Mouse (Mus musculus) forebrain, embryonic 16.5 days (tissue): Measurements from ENCODE around the gene Hrh1. TPM values are rescaled to one million over a fixed set of nuclear protein-coding genes. Genes with fewer than 3 reads are reported as not detected.
"Not testable (repeated sequence)": the region's sequence is repeated elsewhere in the genome, so short reads cannot be mapped to it uniquely, and the experiment has no call there.

Experiments
- ATAC-seq: fragments of 200-750 bp; cut with Nextera tagmentation; 2 replicates; pipeline ENCODE4 v1.8.0; 2017; ENCODE audit warnings: mild to moderate bottlenecking, moderate library complexity
- H3K27ac ChIP-seq: fragments of 300-500 bp; sonication (generic); 2 replicates; pipeline ENCODE4 v1.5.1; 2014; ENCODE audit warnings: low read length, control low read depth
- H3K27me3 ChIP-seq: fragments of 300-500 bp; sonication (generic); replicated peaks from 2 replicates; pipeline ENCODE4 v1.6.1; 2014; ENCODE audit warnings: low read length; ENCODE audit not compliant: control insufficient read depth, insufficient read depth
- H3K36me3 ChIP-seq: fragments of 300-500 bp; sonication (generic); 2 replicates; pipeline ENCODE4 v1.6.1; 2014; ENCODE audit not compliant: control insufficient read depth, insufficient read depth
- H3K4me1 ChIP-seq: fragments of 300-500 bp; sonication (generic); replicated peaks from 2 replicates; pipeline ENCODE4 v1.6.1; 2014; ENCODE audit warnings: low read length; ENCODE audit not compliant: control insufficient read depth, insufficient read depth
- H3K4me2 ChIP-seq: fragments of 300-500 bp; sonication (generic); 2 replicates; pipeline ENCODE4 v1.6.1; 2014; ENCODE audit warnings: mild to moderate bottlenecking, low read length, control low read depth
- H3K4me3 ChIP-seq: fragments of 300-500 bp; sonication (generic); replicated peaks from 2 replicates; pipeline ENCODE4 v1.5.1; 2014; ENCODE audit warnings: mild to moderate bottlenecking, low read length, control low read depth
- H3K9ac ChIP-seq: fragments of 300-500 bp; sonication (generic); replicated peaks from 2 replicates; pipeline ENCODE4 v1.6.1; 2014; ENCODE audit warnings: low read depth, low read length, control low read depth
- H3K9me3 ChIP-seq: fragments of 300-500 bp; sonication (generic); 2 replicates; pipeline ENCODE4 v1.6.1; 2016; ENCODE audit warnings: low read length; ENCODE audit not compliant: control insufficient read depth
- WGBS: fragments of 180-500 bp; shearing (Covaris S2); extraction: QIAGEN DNeasy Blood & Tissue Kit; methylation state at CpG from one replicate; pipeline ENCODE4 v1.1.7; 2014; 5-methylcytosine and 5-hydroxymethylcytosine counted together
- polyA plus RNA-seq: library from polyadenylated mRNA; unstranded; fragments of >200 nt; fragmentation: Nextera tagmentation; extraction: Ambion mirVana; gene quantifications from 2 replicates; pipeline ENCODE4 v1.2.1, GENCODE M21; 2015

Gene Hrh1
- polyA plus RNA-seq, 1 experiment from 2014 or later = 1.6 TPM

- ATAC-seq = no peak
- H3K4me2 ChIP-seq = no peak overlapping the region
- peaks cover 4% of the 10 kb centered on the region; the same call in 1 of the 2 replicates for H3K4me1 ChIP-seq
- no peak overlapping the region for H3K4me3 ChIP-seq
- H3K36me3 ChIP-seq = no peaks in the 10 kb centered on the region
- H3K9me3 ChIP-seq = 0 out of 2 replicates have a peak, but pooled peaks cover 3% of the 10 kb centered on the region
- H3K9ac ChIP-seq = no peak overlapping the region
- no peak overlapping the region for H3K27ac ChIP-seq
- no peaks in the 10 kb centered on the region for H3K27me3 ChIP-seq
Measured at GRCm38 (mm10) chr6:114461536-114461935, 63.8 kb downstream of the Hrh1 start.

- no peak overlapping the region for H3K9ac ChIP-seq
- WGBS = 22% methylated on average over 4 of the region's 4 CpGs
- no peak overlapping the region for H3K27ac ChIP-seq
- 0 out of 2 replicates have a peak, but pooled peaks cover 3% of the 10 kb centered on the region for H3K9me3 ChIP-seq
- peaks cover 4% of the 10 kb centered on the region; the same call in 1 of the 2 replicates for H3K4me1 ChIP-seq
- no peak overlapping the region for H3K4me2 ChIP-seq
- no peaks in the 10 kb centered on the region for H3K36me3 ChIP-seq
- no peaks in the 10 kb centered on the region for H3K27me3 ChIP-seq
- no peak overlapping the region for H3K4me3 ChIP-seq
- ATAC-seq = no peak
Measured at GRCm38 (mm10) chr6:114462747-114463146, 65.0 kb downstream of the Hrh1 start.

DNA sequence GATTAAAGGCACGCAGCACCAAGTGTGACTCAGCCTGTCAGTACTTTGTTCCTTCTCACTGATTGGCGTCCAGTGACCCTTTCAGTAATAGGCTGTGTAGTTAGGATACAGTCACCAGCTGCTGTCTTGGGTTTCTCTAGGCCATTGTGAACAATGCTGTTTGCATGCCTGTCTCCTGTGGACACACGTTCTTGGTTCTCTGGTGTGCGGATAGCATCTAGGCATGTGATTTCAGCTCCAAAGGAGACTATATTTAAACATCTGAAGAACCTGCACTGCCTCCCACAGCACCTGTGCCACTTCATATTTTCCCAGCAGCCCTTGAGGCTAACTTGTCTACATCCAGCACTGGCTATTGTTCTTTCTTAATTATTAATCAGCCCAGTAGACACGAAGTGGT, 75.8 kb downstream of the Hrh1 start:
- H3K36me3 ChIP-seq = no peaks in the 10 kb centered on the region
- H3K4me3 ChIP-seq = no peak overlapping the region
- no peak overlapping the region for H3K9ac ChIP-seq
- no peak overlapping the region for H3K4me2 ChIP-seq
- H3K9me3 ChIP-seq = 0 out of 2 replicates have a peak, but pooled peaks cover 2% of the 10 kb centered on the region
- 43% methylated on average over 5 of the region's 5 CpGs for WGBS
- H3K27me3 ChIP-seq = no peaks in the 10 kb centered on the region
- no peak overlapping the region for H3K27ac ChIP-seq
- H3K4me1 ChIP-seq = no peaks in the 10 kb centered on the region
- ATAC-seq = no peak

DNA sequence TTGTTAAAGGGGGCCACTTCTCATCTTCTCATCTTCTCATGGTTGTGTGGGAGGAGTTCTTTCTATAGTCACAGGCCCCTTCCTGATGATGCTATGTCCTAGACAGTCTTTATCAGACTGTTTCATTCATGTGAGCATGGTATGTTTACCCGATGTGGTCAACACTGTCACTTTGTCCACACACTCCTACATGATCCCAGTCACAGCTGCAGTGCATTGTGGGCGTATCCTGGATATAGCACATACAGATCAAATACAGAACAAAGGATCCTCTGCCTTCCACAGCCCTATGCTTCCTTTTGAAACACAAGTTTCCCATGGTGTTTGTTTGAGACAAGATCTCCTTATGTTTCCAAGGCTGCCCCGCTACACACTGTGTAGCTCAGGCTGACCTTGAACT, 76.3 kb downstream of the Hrh1 start:
- no peak for ATAC-seq
- 87% methylated on average over 3 of the region's 3 CpGs for WGBS
- 0 out of 2 replicates have a peak, but pooled peaks cover 2% of the 10 kb centered on the region for H3K9me3 ChIP-seq

GRCm38 (mm10) chr6:114474911-114475310, 77.2 kb downstream of the Hrh1 start:
- Histone ChIP-seq H3K9me3 (0 out of 2 replicates have a peak, but pooled peaks cover 2% of the 10 kb centered on the region), H3K4me1 (no peaks in the 10 kb centered on the region), H3K4me2 (no peak overlapping the region), H3K27me3 (no peaks in the 10 kb centered on the region), H3K27ac (no peak overlapping the region), H3K4me3 (no peak overlapping the region), H3K9ac (no peak overlapping the region), H3K36me3 (no peaks in the 10 kb centered on the region)
- WGBS = 55% methylated on average over 4 of the region's 4 CpGs
- no peak for ATAC-seq

More for the DNA sequence above, 76.3 kb downstream of the Hrh1 start:
- Histone ChIP-seq H3K36me3 (no peaks in the 10 kb centered on the region), H3K27ac (no peak overlapping the region), H3K9ac (no peak overlapping the region), H3K4me3 (no peak overlapping the region), H3K4me2 (no peak overlapping the region), H3K27me3 (no peaks in the 10 kb centered on the region), H3K4me1 (no peaks in the 10 kb centered on the region)

GRCm38 (mm10) chr6:114478771-114479170, 81.0 kb downstream of the Hrh1 start:
- no peak for ATAC-seq
- H3K4me3 ChIP-seq = no peak overlapping the region
- no peaks in the 10 kb centered on the region for H3K27me3 ChIP-seq
- no peak overlapping the region for H3K27ac ChIP-seq
- no peak overlapping the region for H3K9ac ChIP-seq
- H3K9me3 ChIP-seq = 0 out of 2 replicates have a peak, but pooled peaks cover 2% of the 10 kb centered on the region
- no peak overlapping the region for H3K4me2 ChIP-seq
- H3K36me3 ChIP-seq = no peaks in the 10 kb centered on the region
- H3K4me1 ChIP-seq = no peaks in the 10 kb centered on the region
- 23% methylated on average over 4 of the region's 4 CpGs for WGBS

- Histone ChIP-seq H3K9ac (no peak overlapping the region), H3K4me3 (no peak overlapping the region), H3K36me3 (no peaks in the 10 kb centered on the region), H3K4me1 (no peaks in the 10 kb centered on the region), H3K4me2 (no peak overlapping the region), H3K27ac (no peak overlapping the region), H3K9me3 (no peaks in the 10 kb centered on the region), H3K27me3 (no peaks in the 10 kb centered on the region)
- WGBS = 93% methylated on average over 16 of the region's 16 CpGs
- no peak for ATAC-seq
Measured at GRCm38 (mm10) chr6:114479644-114480410, 82.1 kb downstream of the Hrh1 start.

- H3K27me3 ChIP-seq = no peaks in the 10 kb centered on the region
- no peak overlapping the region for H3K4me2 ChIP-seq
Measured at GRCm38 (mm10) chr6:114489371-114489770, 91.6 kb downstream of the Hrh1 start.

GRCm38 (mm10) chr6:114492588-114492987, 94.9 kb downstream of the Hrh1 start:
- H3K27ac ChIP-seq, H3K4me2 ChIP-seq, ATAC-seq, H3K4me1 ChIP-seq, H3K27me3 ChIP-seq, H3K4me3 ChIP-seq, H3K9me3 ChIP-seq, H3K36me3 ChIP-seq, H3K9ac ChIP-seq: not testable (repeated sequence)
- 43% methylated on average over 10 of the region's 10 CpGs for WGBS

More at GRCm38 (mm10) chr6:114489371-114489770, 91.6 kb downstream of the Hrh1 start:
- Histone ChIP-seq H3K27ac (no peak overlapping the region), H3K4me3 (no peak overlapping the region), H3K4me1 (no peaks in the 10 kb centered on the region), H3K9ac (no peak overlapping the region), H3K36me3 (no peaks in the 10 kb centered on the region), H3K9me3 (no peaks in the 10 kb centered on the region)
- no peak for ATAC-seq
- 84% methylated on average over 3 of the region's 3 CpGs for WGBS
